Mouse (Mus musculus) right cerebral cortex, postnatal 10 days (tissue): Measurements from ENCODE around the gene Hoxa9.

Experiments
- DNase-seq, 2 experiments: peaks; one replicate each; pipeline ENCODE4 v3.0.0; 2021; ENCODE audit warnings: low spot score in 2 of 2

Hoxa9 gene

GRCm38 (mm10) chr6:52182030-52182429 is 48.9 kb downstream of the Hoxa9 start:
- no peak for DNase-seq

DNA sequence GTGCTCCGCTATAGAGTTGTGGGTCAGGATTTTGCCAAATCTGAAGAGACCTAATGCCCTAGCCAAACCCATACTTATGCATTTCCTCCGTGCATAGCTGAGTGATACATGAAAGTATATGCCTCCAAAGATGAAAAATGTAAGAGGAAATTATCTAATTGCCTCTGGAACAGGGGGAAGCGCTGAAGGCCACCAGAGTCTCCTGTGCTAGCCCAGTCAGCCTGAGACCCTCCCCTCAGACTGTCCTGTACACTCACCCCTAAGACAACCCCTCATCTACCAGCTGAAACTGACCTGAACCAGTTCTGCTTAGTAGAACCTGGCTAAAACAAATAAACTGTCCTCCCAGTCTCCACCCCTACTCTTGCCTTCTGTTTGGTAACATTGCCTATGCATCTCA is 50.2 kb downstream of the Hoxa9 start:
- no peak for DNase-seq

GRCm38 (mm10) chr6:52180213-52180710 is 50.6 kb downstream of the Hoxa9 start:
- DNase-seq = no peak

DNA sequence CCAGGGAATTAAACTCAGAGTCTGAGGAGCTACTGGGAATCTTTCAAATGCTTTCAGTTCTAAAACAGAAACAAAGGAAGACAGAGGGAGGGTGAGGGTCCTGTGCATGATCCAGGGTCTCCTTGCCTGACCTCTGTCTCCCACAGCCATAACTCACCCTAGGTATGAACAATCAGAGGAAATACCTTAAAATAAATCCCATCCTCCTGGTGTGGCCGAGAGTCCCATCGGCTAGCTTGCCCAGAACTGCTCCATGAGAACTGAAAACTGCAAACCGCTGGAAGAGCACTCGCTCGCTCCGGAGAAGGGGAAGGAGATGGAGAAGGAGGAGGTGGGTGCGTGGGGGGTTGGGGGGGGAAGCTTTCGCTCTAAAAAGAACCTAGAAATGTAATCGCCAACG is 51.2 kb downstream of the Hoxa9 start:
- no peak for DNase-seq

DNA sequence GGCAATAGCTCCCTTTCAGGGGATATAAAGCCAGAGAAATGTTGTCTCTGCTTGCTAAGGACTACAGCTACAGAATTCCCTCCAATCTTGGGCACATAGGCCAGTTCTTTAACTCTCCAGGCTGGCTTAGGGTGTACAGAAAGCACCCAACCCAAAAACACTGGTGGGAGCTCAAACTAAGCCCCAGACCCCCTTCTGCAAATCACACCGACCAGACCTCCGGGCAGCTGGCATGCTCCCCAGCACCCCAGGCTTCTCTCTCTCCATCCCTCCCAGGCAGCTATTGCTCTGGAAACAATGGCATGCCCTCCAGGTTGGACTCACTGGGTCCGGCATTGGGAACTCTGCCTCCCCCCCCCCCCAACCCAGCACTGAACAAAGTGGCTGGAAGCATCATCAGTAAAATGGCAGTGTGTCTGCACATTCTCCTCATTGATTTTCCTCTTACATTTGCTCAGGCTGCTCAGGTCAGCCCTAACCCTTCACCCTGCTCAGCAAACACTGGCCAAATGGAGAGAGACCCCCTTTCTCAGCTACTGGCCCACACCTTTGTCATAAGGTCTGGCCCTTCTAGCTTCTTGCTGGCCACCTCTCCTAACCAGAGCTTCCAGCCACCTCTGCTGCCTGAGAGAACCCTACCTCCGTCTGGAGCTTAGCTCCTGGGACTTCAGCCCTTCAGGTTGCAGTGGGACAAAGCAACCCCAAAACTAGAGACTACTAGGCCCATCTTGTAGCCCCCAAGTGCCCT is 51.8 kb downstream of the Hoxa9 start:
- no peak for DNase-seq

GRCm38 (mm10) chr6:52177806-52178205 is 53.1 kb downstream of the Hoxa9 start:
- DNase-seq = no peak

DNA sequence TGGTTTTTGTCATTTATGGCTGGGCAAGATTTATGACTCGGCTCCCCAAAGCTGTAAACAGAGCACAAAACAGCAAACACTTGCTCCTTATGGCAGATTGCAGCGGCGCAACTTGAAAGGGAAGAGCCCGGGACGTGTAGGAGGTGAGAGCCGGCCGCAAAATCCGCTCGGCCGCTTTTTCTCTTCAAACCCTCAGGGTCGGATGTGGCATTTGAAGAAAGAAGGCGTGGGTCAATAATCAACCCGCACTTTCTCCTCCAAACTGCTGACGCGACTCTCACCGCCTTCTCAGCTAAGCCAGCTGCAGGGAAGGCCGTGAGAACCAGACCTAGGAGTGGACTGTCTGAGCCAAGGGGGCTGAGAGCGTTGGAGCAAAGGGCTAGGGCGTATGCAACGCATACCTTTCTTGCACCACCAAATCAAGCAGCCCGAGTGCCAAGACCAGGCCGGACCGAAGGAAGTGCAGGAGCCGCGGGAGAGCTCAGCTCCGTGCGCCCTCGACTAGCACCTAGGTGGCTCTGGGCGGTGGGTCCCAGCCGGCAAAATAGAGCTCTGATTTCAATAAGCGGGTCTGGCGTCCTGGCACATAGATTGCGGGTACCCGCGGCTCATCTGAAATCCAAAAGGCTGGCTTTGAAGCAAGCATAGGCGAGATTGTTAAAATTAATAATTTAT is 53.7 kb downstream of the Hoxa9 start, which contains the start of gene 5730596B20Rik:
5730596B20Rik (plus strand) TSS at position 438 of the 675 bp plus-strand sequence.
- no peak for DNase-seq

- DNase-seq = no peak
Measured at GRCm38 (mm10) chr6:52176391-52176790, 54.5 kb downstream of the Hoxa9 start.

DNA sequence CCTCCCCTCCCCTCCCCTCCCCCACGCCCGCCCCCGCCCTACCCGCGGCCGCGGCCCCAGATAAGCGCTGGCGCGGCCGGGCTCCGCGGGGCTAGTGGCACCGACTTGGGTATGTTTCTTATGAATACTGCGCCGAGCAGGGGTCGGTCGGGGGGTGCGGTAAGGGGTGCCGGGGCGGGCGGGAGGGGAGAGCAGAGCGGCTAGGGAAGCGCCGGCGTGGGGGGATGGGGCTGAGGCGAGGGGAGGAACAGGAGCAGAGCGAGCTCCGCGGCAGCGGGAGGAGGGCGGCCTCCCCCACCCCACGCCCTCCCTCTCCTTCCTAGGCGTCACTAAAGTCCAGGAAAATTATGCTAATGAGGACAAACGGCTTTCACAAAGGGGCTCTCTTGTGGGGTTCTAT is 55.0 kb downstream of the Hoxa9 start:
- no peak for DNase-seq

GRCm38 (mm10) chr6:52174968-52175751 is 55.7 kb downstream of the Hoxa9 start:
- no peak for DNase-seq

DNA sequence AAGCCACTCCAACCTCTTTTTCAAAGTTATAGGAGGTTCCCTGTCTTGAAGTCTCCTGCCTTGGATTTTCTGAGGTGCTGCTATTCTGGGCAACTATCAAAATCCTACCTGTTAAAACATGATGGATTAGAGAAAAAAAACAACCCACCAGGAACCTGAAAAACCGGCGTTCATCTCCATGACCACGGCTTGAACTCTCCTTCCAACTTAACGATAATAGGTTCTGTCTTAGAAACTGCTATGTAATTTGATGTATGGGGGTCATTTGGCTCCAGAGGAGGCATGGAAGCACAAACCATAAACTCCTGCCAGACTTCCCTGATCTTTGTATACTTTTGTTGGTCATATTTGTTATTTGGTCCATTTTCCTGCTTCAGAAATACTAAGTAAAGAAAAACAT is 57.2 kb downstream of the Hoxa9 start:
- DNase-seq = no peak
